Mouse (Mus musculus): ENCODE results near the gene Olfr860.

DNA sequence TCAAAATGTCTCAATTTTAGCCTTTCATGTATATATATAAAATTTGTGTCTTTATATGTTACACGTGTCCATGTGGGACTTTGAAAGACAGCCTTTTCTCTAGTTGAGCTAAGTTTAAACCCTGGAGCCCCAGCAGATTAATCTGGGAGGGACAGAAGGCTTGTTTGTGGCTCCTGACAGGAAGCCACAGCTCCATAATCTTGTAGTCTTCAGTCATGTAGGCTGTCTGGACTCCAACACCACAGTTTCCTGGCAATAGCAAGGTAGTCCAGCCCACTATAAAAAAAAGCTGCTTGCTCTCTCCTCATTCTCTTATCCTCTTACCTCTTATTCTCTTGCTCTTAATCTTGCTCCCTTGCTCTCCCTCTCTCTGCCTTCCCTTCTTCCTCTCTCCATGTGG lies 46.5 kb downstream of the Olfr860 start:
- TF ChIP-seq GATA1 (IDR thresholded peaks at IDR 0.05; ENCODE audit: borderline replicate concordance, low read length) (peak; percentile 79; the same call in 1 of the 3 replicates), FLI1 (IDR thresholded peaks at IDR 0.05; ENCODE audit: low read length) (peak; percentile 16; the same call in 1 of the 2 replicates)
